Mouse (Mus musculus) urinary bladder, adult 2 months (tissue): Measurements from ENCODE around the gene Gm45618. TPM values are rescaled to one million over a fixed set of nuclear protein-coding genes. Genes with fewer than 3 reads are reported as not detected.

Source experiments
- DNase-seq: peaks from one replicate; pipeline ENCODE4 v3.0.0; 2022; ENCODE audit warnings: low spot score
- polyA plus RNA-seq: library from polyadenylated mRNA; depleted of rRNA; stranded (reverse); fragments of >200 nt; gene quantifications from 2 replicates; pipeline ENCODE4 v1.2.3, GENCODE M21; 2012

The Gm45618 gene
- polyA plus RNA-seq, 1 experiment: not detected

GRCm38 (mm10) chr7:142094301-142095143 is 26.0 kb downstream of the Gm45618 start:
- no peak for DNase-seq

GRCm38 (mm10) chr7:142093696-142094240 is 26.8 kb downstream of the Gm45618 start:
- DNase-seq: no peak

DNA sequence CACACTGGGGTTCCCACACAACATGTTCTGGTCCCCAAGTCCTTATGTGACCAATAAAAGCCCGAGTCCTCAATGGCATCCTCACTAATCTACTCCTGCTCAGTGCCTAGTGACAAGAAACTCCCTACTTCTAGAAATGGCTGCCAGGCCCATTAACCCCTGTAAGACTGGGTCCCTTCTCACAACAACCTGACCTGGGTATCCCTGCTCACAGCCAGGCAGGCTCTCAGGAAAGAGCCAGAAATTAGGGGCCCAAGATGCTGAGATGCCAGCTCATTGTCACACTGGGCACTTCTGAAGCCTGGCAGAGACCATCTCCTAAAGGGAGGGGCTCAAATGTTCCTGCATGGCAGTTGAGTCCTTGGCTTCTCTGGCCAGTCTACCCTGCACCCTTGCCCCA is 27.5 kb downstream of the Gm45618 start:
- DNase-seq: no peak

GRCm38 (mm10) chr7:142091848-142092247 is 28.7 kb downstream of the Gm45618 start:
- no peak for DNase-seq

- no peak for DNase-seq
These were observed 30.7 kb downstream of the Gm45618 start for GRCm38 (mm10) chr7:142089648-142090447.

GRCm38 (mm10) chr7:142088886-142089285 is 31.6 kb downstream of the Gm45618 start:
- DNase-seq: no peak

DNA sequence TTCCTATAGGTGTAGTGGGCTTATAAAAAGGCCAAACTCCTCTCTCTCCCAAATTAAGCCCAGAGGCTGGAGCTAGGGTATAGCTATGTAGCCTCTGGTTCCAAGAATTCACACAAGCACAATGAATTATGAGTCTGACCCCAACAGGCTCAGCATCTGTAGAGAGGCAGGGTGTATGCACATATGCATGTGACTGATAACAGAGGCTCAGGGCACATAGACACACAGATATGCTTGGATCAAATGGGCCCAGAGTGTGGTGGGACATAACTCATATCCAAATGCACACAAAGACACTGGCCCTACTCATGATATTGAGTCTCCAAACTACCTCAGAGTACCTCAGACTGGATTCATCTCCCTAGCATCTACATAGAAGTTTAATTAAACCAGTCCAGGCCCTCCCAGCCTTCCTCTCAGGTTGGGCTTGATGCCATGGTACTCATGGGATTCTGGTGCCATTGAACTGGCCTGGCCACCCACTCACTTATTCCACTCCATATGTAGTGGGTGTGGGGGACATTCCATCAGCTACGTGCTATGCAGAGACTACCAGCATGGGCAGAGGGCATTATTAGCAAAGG is 33.4 kb downstream of the Gm45618 start:
- DNase-seq: no peak

DNA sequence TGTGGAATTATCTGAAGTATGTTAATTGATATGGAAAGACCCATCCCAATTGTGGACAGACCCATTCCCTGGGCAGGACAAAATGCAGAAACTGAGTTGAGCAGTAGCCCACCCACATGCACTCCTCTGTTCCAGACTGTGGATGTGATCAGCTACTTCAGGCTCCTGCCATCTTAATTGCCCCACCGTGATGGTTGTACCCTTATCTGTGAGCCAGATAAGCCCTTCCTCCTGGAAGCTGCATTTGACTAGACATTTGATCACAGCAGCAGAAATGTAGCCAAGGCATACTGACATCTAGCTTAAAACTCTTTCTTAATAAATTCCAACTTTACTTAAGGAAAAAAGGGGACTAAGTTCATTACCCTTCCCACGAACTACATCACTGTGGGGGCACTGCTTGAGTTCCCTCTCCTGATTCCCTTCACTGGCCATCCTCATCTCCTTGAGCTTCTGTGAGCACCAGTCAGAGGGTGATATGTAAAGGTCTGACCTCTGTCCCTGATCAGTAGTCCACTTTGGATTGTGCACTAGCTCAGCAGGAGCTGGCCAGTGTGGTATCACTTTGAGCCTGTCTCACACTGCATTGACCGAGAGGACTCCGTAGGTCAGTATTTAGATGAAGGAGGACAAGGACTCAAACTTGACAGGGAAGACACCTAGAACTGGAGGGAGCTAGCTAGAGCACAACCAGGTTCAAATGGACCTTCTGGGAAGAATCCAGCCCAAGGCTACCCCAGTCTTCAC is 34.2 kb downstream of the Gm45618 start:
- no peak for DNase-seq

DNA sequence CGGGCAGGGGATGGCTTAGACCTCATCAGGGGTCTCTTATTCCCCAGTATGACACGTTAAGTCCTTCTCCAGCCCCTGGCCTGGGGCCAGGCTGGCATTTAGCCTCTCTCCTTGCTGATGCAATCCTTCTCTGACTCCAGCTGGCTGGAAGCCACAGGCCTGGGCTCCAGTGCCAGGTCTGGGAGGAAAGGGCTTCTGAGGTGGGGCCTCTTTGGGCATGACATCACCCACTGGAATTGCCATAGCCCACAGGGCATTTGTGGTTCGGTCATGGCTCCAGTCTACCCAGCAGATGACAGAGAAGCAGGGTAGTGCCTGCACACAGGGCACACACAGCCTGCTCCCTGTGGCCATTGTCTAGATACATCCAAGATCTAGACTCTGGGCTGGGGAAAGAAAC is 35.7 kb downstream of the Gm45618 start:
- peak; percentile 73 for DNase-seq

- no peak for DNase-seq
These were observed 36.1 kb downstream of the Gm45618 start for GRCm38 (mm10) chr7:142084395-142084794.

- DNase-seq: no peak
These were observed 36.8 kb downstream of the Gm45618 start for GRCm38 (mm10) chr7:142083588-142084317.

DNA sequence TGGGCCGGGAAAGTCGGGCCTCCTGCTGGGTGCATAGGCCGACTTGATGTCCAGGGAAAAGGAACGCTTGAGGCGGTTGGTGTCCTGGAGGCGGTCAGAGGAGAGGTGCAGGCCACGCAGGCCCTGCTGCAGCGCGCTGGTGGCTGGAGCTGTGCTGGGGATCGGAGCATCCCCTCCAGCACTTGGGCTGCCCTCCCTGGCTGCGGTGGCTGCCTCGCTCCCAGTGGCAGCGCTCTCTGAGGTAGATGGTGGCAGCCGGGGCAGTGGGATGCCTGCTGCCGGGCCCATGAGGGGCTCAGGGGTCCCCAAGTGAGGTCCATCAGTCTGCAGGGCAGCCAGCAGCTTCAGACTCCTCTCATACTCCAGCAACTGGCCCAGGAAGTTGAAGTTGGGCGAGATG is 37.9 kb downstream of the Gm45618 start:
- no peak for DNase-seq

GRCm38 (mm10) chr7:142082179-142082578 is 38.4 kb downstream of the Gm45618 start:
- no peak for DNase-seq

- DNase-seq: no peak
These were observed 38.8 kb downstream of the Gm45618 start for GRCm38 (mm10) chr7:142081736-142082135.

DNA sequence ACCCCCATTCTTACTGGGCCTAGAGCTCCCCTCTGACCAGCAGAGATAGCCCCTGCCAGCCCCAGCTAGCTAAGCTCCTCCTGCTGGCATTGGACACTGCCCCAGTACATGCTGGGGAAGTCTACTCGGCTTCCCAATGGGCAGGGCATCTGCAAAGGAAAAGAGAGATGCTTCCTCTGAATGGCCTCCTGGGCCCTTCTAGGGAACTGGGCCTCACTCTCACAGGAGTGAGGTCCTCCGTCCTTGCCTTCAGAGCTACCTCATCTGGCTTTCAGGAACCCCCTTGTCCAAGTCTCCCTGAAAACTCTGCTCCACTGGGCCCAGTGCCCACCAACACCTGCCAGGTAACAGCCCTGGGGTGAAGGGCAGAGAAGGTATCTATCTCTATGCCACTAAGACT is 39.7 kb downstream of the Gm45618 start:
- no peak for DNase-seq

GRCm38 (mm10) chr7:142079365-142079764 is 41.2 kb downstream of the Gm45618 start:
- no peak for DNase-seq

- DNase-seq: no peak
These were observed 43.4 kb downstream of the Gm45618 start for GRCm38 (mm10) chr7:142077138-142077537.

GRCm38 (mm10) chr7:142074146-142074886 is 46.2 kb downstream of the Gm45618 start:
- no peak for DNase-seq

DNA sequence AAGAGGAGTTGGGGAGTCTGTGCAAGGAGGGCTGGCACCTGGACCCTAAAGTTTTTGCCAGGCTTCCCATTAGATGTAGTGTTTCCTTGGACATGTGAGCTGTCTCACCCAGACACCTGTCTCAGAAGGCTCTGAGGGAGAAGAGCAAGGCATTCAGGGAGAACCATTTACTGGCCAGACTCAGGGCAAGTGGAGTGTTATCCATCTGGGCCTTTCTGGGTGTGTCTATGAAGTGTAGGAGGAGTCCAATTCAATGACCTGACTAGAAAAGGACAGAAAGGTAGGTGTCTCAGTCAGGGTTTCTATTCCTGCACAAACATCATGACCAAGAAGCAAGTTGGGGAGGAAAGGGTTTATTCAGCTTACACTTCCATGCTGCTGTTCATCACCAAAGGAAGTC is 48.8 kb downstream of the Gm45618 start:
- DNase-seq: no peak

DNA sequence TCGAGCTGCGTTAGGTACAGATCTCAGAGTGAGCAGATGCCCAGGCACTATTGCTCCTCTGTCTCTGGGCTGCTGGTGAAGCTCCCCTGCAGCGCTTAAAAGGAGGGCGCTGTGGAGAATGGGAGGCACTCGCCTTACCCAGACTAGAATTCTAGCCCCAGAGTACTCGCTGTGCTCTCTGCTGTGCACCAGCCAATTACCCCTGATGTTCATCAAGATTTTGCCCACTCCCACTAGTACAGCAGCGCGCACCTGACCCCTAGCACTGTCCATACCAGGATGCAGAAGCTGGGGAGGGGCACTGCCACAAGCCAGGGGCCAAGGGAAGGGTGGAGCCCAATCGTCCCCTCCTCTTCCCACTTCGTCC is 49.3 kb downstream of the Gm45618 start:
- no peak for DNase-seq
